Comparison of ENCODE assay signal across 20 mouse cellular contexts in the genomic region with DNA sequence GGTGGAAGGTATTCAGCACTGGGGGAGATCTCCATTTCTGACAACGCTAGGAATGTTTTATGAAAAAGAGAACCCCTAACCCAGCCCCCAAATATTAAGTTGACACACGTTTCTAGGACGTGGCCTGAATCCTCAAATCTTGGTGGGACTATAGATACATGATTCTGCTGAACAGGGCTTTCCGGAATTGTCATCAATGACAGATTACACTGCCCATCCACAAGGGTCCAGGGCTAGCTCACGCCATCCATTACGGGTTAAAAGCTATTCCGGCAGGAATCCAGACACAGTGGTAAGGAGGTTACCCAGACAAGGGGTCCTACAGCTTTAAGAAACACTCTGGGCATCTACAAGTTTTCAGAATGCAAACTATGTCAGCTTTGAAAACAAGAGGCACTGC.
DNase-seq lines count a peak whose midpoint lies in the region; ATAC-seq lines count a peak whose summit lies in the region.
"Had no signal": no experiment of that assay in that cellular context is flagged by ENCODE, and none has a peak within 500 bp of the region (broad histone marks: within the 10 kb centered on the region; RNA-seq: fewer than 3 reads in every experiment).

No protein-coding gene starts in this region.

- no peak overlapping the region for H3K4me2 ChIP-seq in midbrain, embryonic 12.5 days (replicated peaks)
- H3K4me2 ChIP-seq in midbrain, embryonic 11.5 days, result no peak overlapping the region
- H3K4me2 ChIP-seq in hindbrain, embryonic 11.5 days (replicated peaks; ENCODE audit: low read depth, low read length), result no peak overlapping the region
- H3K4me2 ChIP-seq in hindbrain, embryonic 14.5 days (replicated peaks), result no peak overlapping the region
- H3K4me2 ChIP-seq: embryonic facial prominence, embryonic 15.5 days; heart, embryonic 13.5 days had no signal

- no peaks in the 10 kb centered on the region for H3K9me3 ChIP-seq in midbrain, embryonic 12.5 days
- no peaks in the 10 kb centered on the region for H3K9me3 ChIP-seq in midbrain, embryonic 11.5 days (ENCODE audit: control insufficient read depth, low read length)
- no peaks in the 10 kb centered on the region for H3K9me3 ChIP-seq in hindbrain, embryonic 11.5 days (ENCODE audit: control insufficient read depth, low read length)
- H3K9me3 ChIP-seq in hindbrain, embryonic 14.5 days (ENCODE audit: control insufficient read depth, low read length), result no peaks in the 10 kb centered on the region
- H3K9me3 ChIP-seq: embryonic facial prominence, embryonic 15.5 days; forebrain, embryonic 10.5 days; heart, embryonic 13.5 days had no signal

- no peak overlapping the region for H3K9ac ChIP-seq in midbrain, embryonic 12.5 days (replicated peaks)
- H3K9ac ChIP-seq in midbrain, embryonic 11.5 days (ENCODE audit: low read length), result no peak overlapping the region
- no peak overlapping the region for H3K9ac ChIP-seq in hindbrain, embryonic 11.5 days (ENCODE audit: low read depth, low read length)
- no peak overlapping the region for H3K9ac ChIP-seq in hindbrain, embryonic 14.5 days
- H3K9ac ChIP-seq: embryonic facial prominence, embryonic 15.5 days; heart, embryonic 13.5 days had no signal

- 92% methylated on average over 7 of the region's 7 CpGs for WGBS in midbrain, embryonic 12.5 days
- WGBS in midbrain, embryonic 11.5 days, result 88% methylated on average over 7 of the region's 7 CpGs
- 67% methylated on average over 7 of the region's 7 CpGs for WGBS in hindbrain, embryonic 11.5 days
- WGBS in hindbrain, embryonic 14.5 days, result 57% methylated on average over 7 of the region's 7 CpGs

- H3K27ac ChIP-seq in midbrain, embryonic 12.5 days (replicated peaks), result peak overlapping the region; percentile 54; the same call in 1 of the 2 replicates
- H3K27ac ChIP-seq in midbrain, embryonic 11.5 days (ENCODE audit: low read depth, low read length), result no peak overlapping the region; the same call in 1 of the 2 replicates
- H3K27ac ChIP-seq in hindbrain, embryonic 11.5 days (ENCODE audit: low read depth, low read length), result peak overlapping the region; percentile 66
- H3K27ac ChIP-seq in hindbrain, embryonic 14.5 days, result peak overlapping the region; percentile 73
- H3K27ac ChIP-seq: embryonic facial prominence, embryonic 15.5 days; forebrain, embryonic 10.5 days; gastrocnemius, adult 2 months; heart, embryonic 13.5 days had no signal

- peaks cover 10% of the 10 kb centered on the region; the same call in 1 of the 2 replicates for H3K4me1 ChIP-seq in midbrain, embryonic 12.5 days
- H3K4me1 ChIP-seq in midbrain, embryonic 11.5 days (ENCODE audit: control insufficient read depth, insufficient read depth, low read length), result peaks cover 11% of the 10 kb centered on the region; the same call in 1 of the 2 replicates
- H3K4me1 ChIP-seq in hindbrain, embryonic 11.5 days (replicated peaks; ENCODE audit: control insufficient read depth, insufficient read depth, low read length), result 0 out of 2 replicates have a peak, but pooled peaks cover 5% of the 10 kb centered on the region
- H3K4me1 ChIP-seq in hindbrain, embryonic 14.5 days (replicated peaks; ENCODE audit: control insufficient read depth, insufficient read depth, low read length), result 0 out of 2 replicates have a peak, but pooled peaks cover 5% of the 10 kb centered on the region
- H3K4me1 ChIP-seq: embryonic facial prominence, embryonic 15.5 days had no signal

- no peak for ATAC-seq in midbrain, embryonic 12.5 days (ENCODE audit: low FRiP score, low read depth)
- ATAC-seq in midbrain, embryonic 11.5 days (ENCODE audit: low FRiP score), result no peak
- no peak for ATAC-seq in hindbrain, embryonic 11.5 days (ENCODE audit: low FRiP score)
- ATAC-seq in hindbrain, embryonic 14.5 days (ENCODE audit: low FRiP score), result peak; percentile 49; the same call in 1 of the 2 replicates
- ATAC-seq: forebrain, embryonic 14.5 days; inflammation-experienced regulatory T-cells, adult 6 months had no signal

- DNase-seq in midbrain, embryonic 11.5 days (ENCODE audit: low spot score, missing footprints), result no peak
- DNase-seq in hindbrain, embryonic 11.5 days (ENCODE audit: low spot score), result peak; percentile 12
- no peak for DNase-seq in hindbrain, embryonic 14.5 days (ENCODE audit: low spot score)
- DNase-seq in kidney, postnatal 36 days, result no peak
- no peak for DNase-seq in cerebellum, adult 9-11 months
- DNase-seq: adrenal gland, adult 2 months; adrenal gland, postnatal 25 days; cerebellum, adult 18-20 months; cerebellum, postnatal 14 days; embryo, embryonic 11 days; gastrocnemius, adult 2 months; gastrocnemius, postnatal 25 days; heart, postnatal 4 days had no signal

- H3K36me3 ChIP-seq in midbrain, embryonic 12.5 days, result no peaks in the 10 kb centered on the region
- H3K36me3 ChIP-seq in midbrain, embryonic 11.5 days (ENCODE audit: control insufficient read depth, insufficient read depth, low read length), result no peaks in the 10 kb centered on the region
- no peaks in the 10 kb centered on the region for H3K36me3 ChIP-seq in hindbrain, embryonic 11.5 days (ENCODE audit: control insufficient read depth, insufficient read depth, low read length)
- no peaks in the 10 kb centered on the region for H3K36me3 ChIP-seq in hindbrain, embryonic 14.5 days (replicated peaks; ENCODE audit: control insufficient read depth, insufficient read depth)
- H3K36me3 ChIP-seq: embryonic facial prominence, embryonic 15.5 days; forebrain, embryonic 10.5 days; heart, embryonic 13.5 days had no signal

- H3K4me3 ChIP-seq in midbrain, embryonic 12.5 days, result no peak overlapping the region
- no peak overlapping the region for H3K4me3 ChIP-seq in midbrain, embryonic 11.5 days (ENCODE audit: low read depth, low read length)
- H3K4me3 ChIP-seq in hindbrain, embryonic 11.5 days (ENCODE audit: low read depth, low read length), result no peak overlapping the region
- H3K4me3 ChIP-seq in hindbrain, embryonic 14.5 days (replicated peaks; ENCODE audit: low read length), result no peak overlapping the region
- H3K4me3 ChIP-seq: embryonic facial prominence, embryonic 15.5 days; erythroblast, embryonic 14.5 days; forebrain, embryonic 10.5 days; gastrocnemius, adult 2 months; heart, embryonic 13.5 days had no signal

- H3K27me3 ChIP-seq in midbrain, embryonic 12.5 days, result no peaks in the 10 kb centered on the region
- no peaks in the 10 kb centered on the region for H3K27me3 ChIP-seq in midbrain, embryonic 11.5 days (ENCODE audit: control insufficient read depth, insufficient read depth, low read length)
- no peaks in the 10 kb centered on the region for H3K27me3 ChIP-seq in hindbrain, embryonic 11.5 days (ENCODE audit: control insufficient read depth, insufficient read depth, low read length)
- no peaks in the 10 kb centered on the region for H3K27me3 ChIP-seq in hindbrain, embryonic 14.5 days (ENCODE audit: control insufficient read depth, insufficient read depth, low read length)
- H3K27me3 ChIP-seq: embryonic facial prominence, embryonic 15.5 days; heart, embryonic 13.5 days had no signal
